Mouse (Mus musculus) liver, adult 2 months (tissue): ENCODE measurements around the gene Mthfd1l.

Experiments used
- CTCF ChIP-seq: fragments of 200-500 bp; IDR thresholded peaks from 2 replicates; pipeline ENCODE4 v1.5.1; 2011; ENCODE audit warnings: low read depth, low read length, control low read depth
- POLR2A ChIP-seq: fragments of 200-500 bp; IDR thresholded peaks from 2 replicates; pipeline ENCODE4 v1.6.1; 2011; ENCODE audit warnings: low read length, control low read depth; ENCODE audit not compliant: insufficient read depth; ENCODE audit errors: extremely low read depth

GRCm38 (mm10) chr10:4211067-4211447 lies 238.1 kb downstream of the Mthfd1l start:
- TF ChIP-seq CTCF (no peak), POLR2A (no peak)
